Mouse (Mus musculus): Measurements from ENCODE around the gene H6pd. TPM values are rescaled to one million over a fixed set of nuclear protein-coding genes. Genes with fewer than 3 reads are reported as not detected.

Gene H6pd
- polyA plus RNA-seq, 1 experiment from 2014 or later = 3.1 TPM

GRCm38 (mm10) chr4:149952201-149952600 is 56.6 kb downstream of the H6pd start:
- peaks cover 13% of the 10 kb centered on the region for H3K4me1 ChIP-seq (ENCODE audit: control insufficient read depth, insufficient read depth, low read length)
- no peaks in the 10 kb centered on the region for H3K9me3 ChIP-seq (replicated peaks; ENCODE audit: control insufficient read depth, low read length, poor library complexity, severe bottlenecking)
- H3K4me2 ChIP-seq (ENCODE audit: low read length) = no peak overlapping the region
- no peak overlapping the region for H3K4me3 ChIP-seq (ENCODE audit: low read depth, low read length)
- peaks cover 28% of the 10 kb centered on the region for H3K27me3 ChIP-seq (ENCODE audit: control insufficient read depth, insufficient read depth, low read depth, low read length)
- H3K36me3 ChIP-seq (ENCODE audit: control insufficient read depth, insufficient read depth, low read length) = no peaks in the 10 kb centered on the region
- no peak overlapping the region for H3K27ac ChIP-seq (ENCODE audit: low read length)
- no peak overlapping the region for H3K9ac ChIP-seq (ENCODE audit: low read depth, low read length)
- ATAC-seq = no peak
- 70% methylated on average over 9 of the region's 9 CpGs for WGBS

- Histone ChIP-seq H3K4me3 (ENCODE audit: low read depth, low read length) (no peak overlapping the region), H3K4me1 (ENCODE audit: control insufficient read depth, insufficient read depth, low read length) (peaks cover 13% of the 10 kb centered on the region), H3K4me2 (ENCODE audit: low read length) (no peak overlapping the region), H3K27me3 (ENCODE audit: control insufficient read depth, insufficient read depth, low read depth, low read length) (peaks cover 19% of the 10 kb centered on the region), H3K9me3 (replicated peaks; ENCODE audit: control insufficient read depth, low read length, poor library complexity, severe bottlenecking) (no peaks in the 10 kb centered on the region), H3K36me3 (ENCODE audit: control insufficient read depth, insufficient read depth, low read length) (no peaks in the 10 kb centered on the region), H3K9ac (ENCODE audit: low read depth, low read length) (no peak overlapping the region), H3K27ac (ENCODE audit: low read length) (no peak overlapping the region)
- no peak for ATAC-seq
- 85% methylated on average over 13 of the region's 13 CpGs for WGBS
Observed at GRCm38 (mm10) chr4:149951201-149951600, 57.6 kb downstream of the H6pd start.

GRCm38 (mm10) chr4:149949691-149950090 is 59.1 kb downstream of the H6pd start:
- Histone ChIP-seq H3K36me3 (ENCODE audit: control insufficient read depth, insufficient read depth, low read length) (no peaks in the 10 kb centered on the region), H3K27ac (ENCODE audit: low read length) (no peak overlapping the region), H3K4me3 (ENCODE audit: low read depth, low read length) (no peak overlapping the region), H3K27me3 (ENCODE audit: control insufficient read depth, insufficient read depth, low read depth, low read length) (peaks cover 15% of the 10 kb centered on the region), H3K4me2 (ENCODE audit: low read length) (no peak overlapping the region), H3K9ac (ENCODE audit: low read depth, low read length) (no peak overlapping the region), H3K4me1 (ENCODE audit: control insufficient read depth, insufficient read depth, low read length) (peaks cover 14% of the 10 kb centered on the region), H3K9me3 (replicated peaks; ENCODE audit: control insufficient read depth, low read length, poor library complexity, severe bottlenecking) (no peaks in the 10 kb centered on the region)
- no peak for ATAC-seq
- WGBS = 74% methylated on average over 13 of the region's 13 CpGs

GRCm38 (mm10) chr4:149948119-149948518 is 60.7 kb downstream of the H6pd start:
- Histone ChIP-seq H3K9ac (ENCODE audit: low read depth, low read length) (no peak overlapping the region), H3K36me3 (ENCODE audit: control insufficient read depth, insufficient read depth, low read length) (no peaks in the 10 kb centered on the region), H3K4me3 (ENCODE audit: low read depth, low read length) (no peak overlapping the region), H3K4me2 (ENCODE audit: low read length) (no peak overlapping the region), H3K4me1 (ENCODE audit: control insufficient read depth, insufficient read depth, low read length) (peaks cover 18% of the 10 kb centered on the region), H3K27ac (ENCODE audit: low read length) (no peak overlapping the region), H3K27me3 (ENCODE audit: control insufficient read depth, insufficient read depth, low read depth, low read length) (peaks cover 15% of the 10 kb centered on the region), H3K9me3 (replicated peaks; ENCODE audit: control insufficient read depth, low read length, poor library complexity, severe bottlenecking) (no peaks in the 10 kb centered on the region)
- 88% methylated on average over 5 of the region's 5 CpGs for WGBS
- ATAC-seq = no peak

GRCm38 (mm10) chr4:149947396-149947795 is 61.4 kb downstream of the H6pd start:
- no peak for ATAC-seq
- Histone ChIP-seq H3K9ac (ENCODE audit: low read depth, low read length) (no peak overlapping the region), H3K4me2 (ENCODE audit: low read length) (no peak overlapping the region), H3K4me1 (ENCODE audit: control insufficient read depth, insufficient read depth, low read length) (peaks cover 20% of the 10 kb centered on the region), H3K36me3 (ENCODE audit: control insufficient read depth, insufficient read depth, low read length) (no peaks in the 10 kb centered on the region), H3K27ac (ENCODE audit: low read length) (no peak overlapping the region), H3K9me3 (replicated peaks; ENCODE audit: control insufficient read depth, low read length, poor library complexity, severe bottlenecking) (no peaks in the 10 kb centered on the region), H3K27me3 (ENCODE audit: control insufficient read depth, insufficient read depth, low read depth, low read length) (peaks cover 8% of the 10 kb centered on the region), H3K4me3 (ENCODE audit: low read depth, low read length) (no peak overlapping the region)
- WGBS = 84% methylated on average over 5 of the region's 5 CpGs

- Histone ChIP-seq H3K9ac (ENCODE audit: low read depth, low read length) (no peak overlapping the region), H3K4me2 (ENCODE audit: low read length) (no peak overlapping the region), H3K4me1 (ENCODE audit: control insufficient read depth, insufficient read depth, low read length) (peaks cover 20% of the 10 kb centered on the region), H3K9me3 (replicated peaks; ENCODE audit: control insufficient read depth, low read length, poor library complexity, severe bottlenecking) (no peaks in the 10 kb centered on the region), H3K4me3 (ENCODE audit: low read depth, low read length) (no peak overlapping the region), H3K27me3 (ENCODE audit: control insufficient read depth, insufficient read depth, low read depth, low read length) (no peaks in the 10 kb centered on the region), H3K36me3 (ENCODE audit: control insufficient read depth, insufficient read depth, low read length) (no peaks in the 10 kb centered on the region), H3K27ac (ENCODE audit: low read length) (no peak overlapping the region)
- 68% methylated on average over 9 of the region's 9 CpGs for WGBS
- ATAC-seq = no peak
Observed at GRCm38 (mm10) chr4:149945194-149945593, 63.6 kb downstream of the H6pd start.

- H3K4me2 ChIP-seq (ENCODE audit: low read length) = no peak overlapping the region
- ATAC-seq = no peak
- no peak overlapping the region for H3K4me3 ChIP-seq (ENCODE audit: low read depth, low read length)
- no peaks in the 10 kb centered on the region for H3K27me3 ChIP-seq (ENCODE audit: control insufficient read depth, insufficient read depth, low read depth, low read length)
- H3K27ac ChIP-seq (ENCODE audit: low read length) = no peak overlapping the region
- H3K9ac ChIP-seq (ENCODE audit: low read depth, low read length) = no peak overlapping the region
- H3K4me1 ChIP-seq (ENCODE audit: control insufficient read depth, insufficient read depth, low read length) = peaks cover 20% of the 10 kb centered on the region
- no peaks in the 10 kb centered on the region for H3K9me3 ChIP-seq (replicated peaks; ENCODE audit: control insufficient read depth, low read length, poor library complexity, severe bottlenecking)
- 26% methylated on average over 12 of the region's 12 CpGs for WGBS
- H3K36me3 ChIP-seq (ENCODE audit: control insufficient read depth, insufficient read depth, low read length) = no peaks in the 10 kb centered on the region
Observed at GRCm38 (mm10) chr4:149944214-149944613, 64.6 kb downstream of the H6pd start.

GRCm38 (mm10) chr4:149942831-149943741 is 65.7 kb downstream of the H6pd start:
- H3K9me3 ChIP-seq (replicated peaks; ENCODE audit: control insufficient read depth, low read length, poor library complexity, severe bottlenecking) = no peaks in the 10 kb centered on the region
- no peak for ATAC-seq
- H3K27ac ChIP-seq (ENCODE audit: low read length) = 0 out of 2 replicates have a peak overlapping the region, but pooled peaks have one; percentile 26
- no peaks in the 10 kb centered on the region for H3K36me3 ChIP-seq (ENCODE audit: control insufficient read depth, insufficient read depth, low read length)
- H3K9ac ChIP-seq (ENCODE audit: low read depth, low read length) = no peak overlapping the region
- peaks cover 20% of the 10 kb centered on the region for H3K4me1 ChIP-seq (ENCODE audit: control insufficient read depth, insufficient read depth, low read length)
- H3K4me3 ChIP-seq (ENCODE audit: low read depth, low read length) = no peak overlapping the region
- no peak overlapping the region for H3K4me2 ChIP-seq (ENCODE audit: low read length)
- no peaks in the 10 kb centered on the region for H3K27me3 ChIP-seq (ENCODE audit: control insufficient read depth, insufficient read depth, low read depth, low read length)
- 44% methylated on average over 10 of the region's 10 CpGs for WGBS

GRCm38 (mm10) chr4:149941067-149941755 is 67.6 kb downstream of the H6pd start:
- Histone ChIP-seq H3K27ac (ENCODE audit: low read length) (no peak overlapping the region), H3K4me3 (ENCODE audit: low read depth, low read length) (no peak overlapping the region), H3K27me3 (ENCODE audit: control insufficient read depth, insufficient read depth, low read depth, low read length) (no peaks in the 10 kb centered on the region), H3K4me2 (ENCODE audit: low read length) (no peak overlapping the region), H3K4me1 (ENCODE audit: control insufficient read depth, insufficient read depth, low read length) (peaks cover 20% of the 10 kb centered on the region), H3K9me3 (replicated peaks; ENCODE audit: control insufficient read depth, low read length, poor library complexity, severe bottlenecking) (no peaks in the 10 kb centered on the region), H3K9ac (ENCODE audit: low read depth, low read length) (no peak overlapping the region), H3K36me3 (ENCODE audit: control insufficient read depth, insufficient read depth, low read length) (no peaks in the 10 kb centered on the region)
- no peak for ATAC-seq
- 88% methylated on average over 16 of the region's 18 CpGs for WGBS
